Mouse (Mus musculus) cerebellum, adult 9-11 months (tissue): ENCODE measurements around the gene Ube4a.
A peak's percentile ranks its signal among the peaks of the same experiment; 100 is the strongest.
"Not testable (repeated sequence)": the region's sequence is repeated elsewhere in the genome, so short reads cannot be mapped to it uniquely, and the experiment has no call there.

Experiments used
- DNase-seq: peaks from one replicate; pipeline ENCODE4 v3.0.0; 2022

Gene Ube4a

DNA sequence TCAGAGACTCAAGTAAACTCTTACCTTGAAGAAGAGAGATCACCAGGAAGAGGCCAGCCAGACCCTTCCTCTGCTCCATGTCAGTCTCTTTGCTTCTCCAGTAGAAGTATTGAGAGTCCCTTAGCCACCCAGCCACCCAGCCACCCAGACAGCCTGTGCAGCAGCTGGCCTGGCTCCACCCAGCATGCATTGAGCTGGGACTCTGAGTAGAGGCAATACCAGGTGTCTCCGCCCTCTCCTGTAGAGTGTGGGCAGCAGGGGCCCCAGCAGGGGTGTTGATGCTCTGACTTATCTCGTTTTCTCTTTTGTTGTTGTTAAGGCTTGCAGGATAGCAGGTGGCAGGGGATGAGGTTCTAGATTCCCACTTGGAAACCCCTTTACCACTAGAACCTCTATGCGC, 14.8 kb upstream of the Ube4a start, which contains the start of gene Cd3g:
Gene Cd3g (minus strand): TSS at position 190 of the 400 bp plus-strand sequence.
- DNase-seq: no peak

DNA sequence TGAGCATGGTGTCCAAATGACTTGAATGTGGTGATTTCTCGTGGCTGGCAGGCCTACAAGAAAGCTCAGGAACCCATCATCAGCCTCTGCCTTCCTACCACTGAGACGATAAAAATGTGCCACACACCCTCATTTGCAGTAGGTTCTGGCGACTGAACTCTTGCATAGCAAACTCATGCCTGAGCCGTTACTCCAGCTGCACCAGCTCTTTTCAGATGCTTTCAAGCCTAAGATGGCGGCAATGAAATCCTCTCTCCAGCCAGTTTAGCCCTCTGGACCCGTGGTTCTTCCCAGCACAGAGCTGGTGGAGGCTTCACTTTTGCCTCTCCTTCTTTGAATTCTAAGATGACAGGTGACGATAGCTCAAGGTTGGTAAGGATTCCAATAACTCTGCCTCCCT, 14.4 kb upstream of the Ube4a start:
- no peak for DNase-seq

DNA sequence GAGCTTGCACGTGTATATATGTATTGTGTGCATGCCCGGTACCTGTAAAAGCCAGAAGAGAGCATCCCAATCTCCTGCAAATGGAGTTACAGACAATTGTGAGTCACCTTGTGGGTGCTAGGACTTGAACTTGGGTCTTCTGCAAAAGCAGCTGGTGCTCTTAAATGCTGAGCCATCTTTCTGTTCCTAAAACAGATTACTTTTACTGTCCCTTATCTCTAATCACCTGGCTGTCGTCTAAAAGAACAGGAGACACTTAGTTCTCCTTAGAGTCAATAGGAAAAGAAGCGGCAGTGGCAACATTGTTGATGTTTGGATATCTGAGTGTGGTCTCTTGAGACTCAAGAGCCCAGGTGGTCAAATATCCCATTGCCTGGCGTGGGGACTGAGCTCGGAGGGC, 12.4 kb upstream of the Ube4a start:
- no peak for DNase-seq

DNA sequence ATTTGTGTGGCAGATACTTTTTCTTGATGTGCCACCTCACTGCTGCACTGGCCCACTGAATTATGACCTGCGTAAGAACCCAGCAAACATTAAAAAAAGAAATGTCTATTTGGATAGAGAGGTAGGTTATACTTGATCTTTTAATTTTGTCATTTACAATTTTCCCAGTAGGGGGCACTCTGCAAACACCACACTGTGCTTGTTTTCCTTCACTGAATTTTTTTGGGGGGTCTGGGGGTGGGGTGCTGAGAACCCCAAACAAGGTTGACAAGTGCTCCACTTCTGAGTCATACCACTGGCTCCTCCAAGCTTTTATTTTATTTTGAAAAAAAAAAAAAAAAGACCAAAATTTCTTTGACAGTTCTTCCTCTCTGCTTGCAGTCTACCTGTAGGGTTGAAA, 4.0 kb upstream of the Ube4a start:
- no peak for DNase-seq

DNA sequence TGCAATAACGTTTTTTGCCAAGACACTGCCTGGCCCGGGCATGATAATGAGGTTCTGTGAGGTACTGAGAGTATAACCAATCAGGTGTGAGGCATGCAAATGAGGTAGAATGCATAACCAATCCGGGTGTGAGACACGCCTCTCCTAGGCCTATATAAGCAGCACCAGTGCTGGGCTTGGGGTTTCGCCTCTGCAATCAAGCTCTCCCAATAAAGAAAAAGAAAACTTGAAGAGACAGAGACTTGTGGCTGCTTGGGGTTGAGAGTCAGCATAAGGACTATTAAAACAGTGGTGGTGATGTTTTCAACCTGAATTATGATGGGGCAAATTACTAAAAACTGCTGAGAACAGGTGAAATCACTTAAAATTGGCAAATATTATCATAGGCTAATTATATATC, 2.4 kb upstream of the Ube4a start:
- DNase-seq: not testable (repeated sequence)

DNA sequence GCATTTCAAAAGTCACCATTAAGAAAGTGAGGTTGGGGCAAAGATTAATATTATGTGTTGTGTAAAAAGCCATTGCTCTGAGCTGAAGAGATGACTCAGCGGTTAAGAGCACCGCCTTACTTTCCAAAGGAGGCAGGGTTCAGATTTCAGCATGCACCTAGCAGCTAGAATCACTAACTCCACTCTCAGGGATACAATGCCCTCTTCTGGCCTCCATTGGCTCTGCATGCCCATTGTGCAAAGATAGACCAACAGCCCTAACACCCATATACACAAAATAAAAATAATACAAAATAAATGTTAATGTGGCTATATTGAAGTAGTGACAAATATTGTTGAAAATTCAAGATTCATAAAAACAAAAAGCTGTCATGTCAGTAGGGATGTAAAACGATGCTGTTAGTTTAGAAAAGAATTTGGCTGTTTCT, 1.4 kb upstream of the Ube4a start:
- DNase-seq: peak; percentile 82

DNA sequence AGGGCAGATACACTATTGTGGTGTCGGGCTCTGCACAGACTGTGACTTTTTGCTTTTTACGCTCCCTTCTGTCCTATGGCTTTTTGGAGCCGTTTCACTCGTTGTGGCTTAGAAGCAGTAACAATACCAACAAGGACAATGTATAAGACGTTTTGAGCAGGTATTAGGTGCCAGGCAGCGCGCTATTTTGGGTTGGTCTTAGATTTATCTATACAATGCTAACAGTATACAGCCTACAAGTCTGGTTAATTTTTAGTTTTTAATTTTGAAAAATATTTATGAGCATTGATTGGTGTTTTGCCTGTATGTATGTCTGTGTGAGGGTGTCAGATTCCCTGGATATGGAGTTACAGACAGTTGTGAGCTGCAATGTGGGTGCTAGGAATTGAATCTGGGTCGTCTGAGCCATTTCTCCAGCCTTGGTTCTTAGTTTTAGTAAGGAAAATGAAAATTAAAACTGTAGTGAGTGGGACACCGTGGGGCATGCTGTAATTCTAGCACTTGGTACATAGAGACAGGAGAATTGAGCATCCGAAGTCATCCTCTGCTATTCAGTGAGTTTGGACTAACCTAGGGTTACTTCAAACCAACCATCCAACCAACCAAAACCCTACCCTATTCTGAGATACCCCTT, 550 bp upstream of the Ube4a start:
- DNase-seq: no peak

DNA sequence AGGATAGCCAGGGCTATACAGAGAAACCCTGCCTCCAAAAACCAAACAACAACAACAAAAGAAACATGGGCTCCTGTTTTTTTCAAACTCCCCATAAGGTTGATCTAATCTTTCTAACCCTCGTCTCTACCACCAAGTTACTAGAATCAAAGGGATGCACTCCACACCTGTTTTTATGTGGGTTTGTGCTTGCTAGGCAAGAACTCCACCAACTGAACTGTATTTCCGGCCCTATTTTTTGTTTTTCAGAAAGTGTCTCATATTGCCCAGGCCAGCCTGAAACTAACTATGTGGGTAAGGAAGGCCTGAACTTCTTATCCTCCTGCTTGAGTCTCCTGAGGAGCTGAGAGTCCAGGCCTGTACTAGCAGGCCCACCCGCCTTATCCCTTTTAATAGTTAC, 11.0 kb downstream of the Ube4a start:
- no peak for DNase-seq

DNA sequence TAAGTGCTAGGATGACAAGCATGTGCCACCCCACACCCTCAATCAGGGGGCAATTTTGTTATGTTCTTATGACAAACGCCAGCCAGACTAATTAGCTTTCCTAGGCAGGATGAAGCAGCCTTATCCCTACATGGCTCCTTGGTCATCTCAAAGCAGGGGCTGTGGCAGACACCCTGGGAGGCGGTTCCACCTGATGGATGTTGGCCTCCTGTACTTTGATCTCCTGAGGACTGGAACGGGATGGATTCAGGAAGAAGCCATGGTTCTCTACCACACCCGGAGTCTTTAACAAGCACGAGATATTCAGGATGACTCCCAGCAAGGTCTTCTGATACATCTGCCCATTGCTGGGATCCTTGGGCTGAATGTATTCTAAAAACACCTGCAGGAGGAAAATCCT, 17.6 kb downstream of the Ube4a start:
- DNase-seq: no peak

DNA sequence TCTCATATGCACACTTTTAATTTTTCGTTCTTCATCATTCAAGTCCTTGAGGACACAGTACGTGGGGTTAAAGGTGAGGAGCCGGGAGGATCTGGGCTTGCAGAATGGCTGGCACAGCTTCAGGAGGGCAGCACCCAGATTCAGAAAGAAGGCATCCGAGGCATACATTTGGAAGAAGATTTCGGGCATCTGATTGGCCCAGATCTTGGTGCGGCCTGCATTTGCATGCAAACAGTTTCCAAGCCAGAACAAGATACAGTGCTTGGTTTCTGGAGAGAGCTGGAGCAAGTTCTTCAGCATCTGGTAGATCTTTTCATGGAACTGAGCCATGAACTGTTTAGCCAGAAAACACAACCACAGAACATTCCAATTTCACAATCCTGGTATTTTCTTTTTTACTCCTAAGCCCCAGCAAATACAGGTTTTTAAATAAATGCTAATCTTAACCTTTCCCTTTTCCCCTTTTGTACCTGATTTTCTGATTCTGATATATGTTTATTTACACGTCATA, 19.2 kb downstream of the Ube4a start:
- no peak for DNase-seq

DNA sequence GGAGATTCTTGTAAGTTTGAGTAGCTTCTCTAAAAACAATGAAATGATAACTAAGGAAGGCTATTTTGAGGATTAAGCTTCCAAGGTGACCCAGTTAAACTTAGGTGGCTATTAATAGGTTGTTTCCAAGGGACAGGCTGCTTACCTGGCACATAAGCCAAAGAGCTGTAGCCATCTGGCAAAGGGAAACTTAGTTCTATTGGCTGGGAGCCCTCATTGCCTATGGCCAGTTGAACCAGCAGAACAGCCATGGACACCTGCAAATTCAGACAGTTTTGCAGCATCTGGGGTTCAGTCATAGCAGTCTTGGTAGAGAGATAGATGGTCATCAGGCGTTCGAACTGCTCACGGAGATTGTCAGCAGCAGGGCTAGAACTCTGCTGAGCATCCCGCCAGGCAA, 23.0 kb downstream of the Ube4a start:
- peak; percentile 87 for DNase-seq

DNA sequence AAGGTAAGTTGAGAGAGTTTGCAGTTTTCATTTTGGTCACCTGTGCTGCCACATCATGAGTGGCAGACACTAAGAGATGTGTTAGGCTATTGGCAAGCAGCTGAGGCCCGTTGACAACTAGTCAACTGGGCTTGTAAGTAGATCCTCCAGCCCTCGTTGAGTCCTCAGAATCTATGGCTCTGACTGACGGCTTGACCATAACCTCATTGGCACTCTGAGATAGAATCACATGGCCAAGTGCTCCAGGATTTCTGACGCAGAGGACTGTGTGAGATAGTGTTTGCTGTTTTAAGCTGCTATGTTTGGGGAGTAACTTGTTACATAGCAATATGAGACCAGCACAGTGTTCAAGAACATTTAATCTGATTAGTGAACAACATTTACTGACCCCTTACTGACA, 23.6 kb downstream of the Ube4a start:
- DNase-seq: no peak

DNA sequence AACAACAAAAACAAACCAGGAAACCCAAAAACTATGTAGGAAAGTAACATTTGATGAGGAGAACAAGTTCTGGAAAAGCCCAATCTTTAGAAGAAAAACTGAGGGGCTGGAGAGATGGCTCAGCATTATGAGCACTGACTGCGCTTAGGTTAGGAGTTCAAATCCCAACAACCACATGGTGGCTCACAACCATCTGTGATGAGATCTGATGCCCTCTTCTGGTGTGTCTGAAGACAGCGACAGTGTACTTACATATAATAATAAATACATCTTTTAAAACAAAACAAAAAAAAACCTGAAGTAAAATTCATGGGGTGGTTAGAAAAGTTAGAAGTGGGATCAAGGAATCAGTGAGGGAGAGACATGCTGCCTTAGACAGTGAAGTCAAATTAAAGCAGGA, 43.9 kb downstream of the Ube4a start:
- no peak for DNase-seq

DNA sequence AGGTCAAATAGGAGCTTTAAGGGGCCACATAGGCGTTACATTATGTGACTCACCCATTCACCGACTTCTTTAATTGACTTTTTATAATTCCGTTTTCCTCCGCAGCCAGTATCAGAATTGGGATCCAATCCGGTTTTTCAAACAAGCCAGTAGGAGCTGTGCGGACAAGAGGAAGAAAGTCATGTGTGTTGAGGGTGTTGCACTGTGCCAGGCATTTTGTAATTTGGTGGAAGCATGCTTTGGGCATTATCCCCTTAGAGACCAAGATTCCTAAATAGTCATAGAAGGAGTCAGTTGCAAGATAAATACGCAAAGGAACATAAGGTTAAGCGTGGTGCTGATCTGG, 44.3 kb downstream of the Ube4a start:
- DNase-seq: no peak

DNA sequence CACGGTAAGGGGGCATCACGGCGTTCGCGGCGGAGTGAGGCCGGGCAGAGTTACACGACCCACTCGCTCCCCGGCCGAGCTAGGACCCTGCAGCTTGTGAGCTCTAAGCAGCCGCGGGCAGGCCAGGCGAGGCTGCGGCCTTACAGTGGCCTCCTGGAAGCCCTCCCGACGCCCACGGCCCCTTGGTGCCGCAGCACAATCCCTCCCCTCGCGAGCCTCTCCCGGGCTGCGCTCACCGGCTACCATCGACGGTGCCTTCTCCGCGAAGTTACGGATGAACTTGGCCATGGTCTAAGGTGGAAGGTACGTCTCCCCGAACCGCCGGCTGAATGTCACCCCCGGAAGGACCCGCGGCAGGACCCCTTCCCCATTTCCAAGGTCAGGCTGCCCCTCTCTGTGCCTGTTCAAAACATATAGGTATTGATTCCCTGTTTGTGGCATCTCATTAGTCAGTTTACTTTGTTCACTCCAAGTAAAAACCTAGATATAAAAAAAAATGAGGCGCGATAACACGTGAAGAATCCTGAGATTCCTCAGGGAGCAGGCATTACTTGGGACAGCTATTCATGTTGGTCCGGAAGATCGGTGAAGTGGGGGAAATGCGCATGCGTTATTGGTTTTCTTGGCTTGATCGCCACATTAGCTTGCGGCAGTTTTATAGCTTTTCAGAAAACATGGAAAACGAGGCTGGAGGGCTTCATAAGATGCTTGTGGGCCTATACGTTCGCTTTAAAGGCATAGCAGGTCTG, 44.9 kb downstream of the Ube4a start, which contains the start of gene Atp5l:
Gene Atp5l (minus strand): TSS at position 369 of the 749 bp plus-strand sequence.
- DNase-seq: peak; percentile 92

DNA sequence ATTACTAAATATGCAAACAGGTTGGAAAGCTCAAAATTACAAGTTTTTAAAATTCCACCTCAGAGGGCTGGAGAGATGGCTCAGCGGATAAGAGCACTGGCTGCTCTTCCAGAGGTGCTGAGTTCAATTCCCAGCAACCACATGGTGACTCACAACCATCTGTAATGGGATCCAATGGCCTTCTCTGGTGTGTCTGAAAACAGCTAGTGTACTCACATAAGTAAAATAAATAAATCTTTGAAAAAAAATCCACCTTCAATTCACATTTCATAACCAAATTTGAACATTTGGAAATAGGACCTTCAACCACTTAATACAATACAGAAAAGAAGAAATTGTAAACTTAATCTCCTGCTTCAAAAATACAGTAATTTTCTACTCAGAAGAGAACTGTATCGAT, 45.8 kb downstream of the Ube4a start:
- DNase-seq: no peak

DNA sequence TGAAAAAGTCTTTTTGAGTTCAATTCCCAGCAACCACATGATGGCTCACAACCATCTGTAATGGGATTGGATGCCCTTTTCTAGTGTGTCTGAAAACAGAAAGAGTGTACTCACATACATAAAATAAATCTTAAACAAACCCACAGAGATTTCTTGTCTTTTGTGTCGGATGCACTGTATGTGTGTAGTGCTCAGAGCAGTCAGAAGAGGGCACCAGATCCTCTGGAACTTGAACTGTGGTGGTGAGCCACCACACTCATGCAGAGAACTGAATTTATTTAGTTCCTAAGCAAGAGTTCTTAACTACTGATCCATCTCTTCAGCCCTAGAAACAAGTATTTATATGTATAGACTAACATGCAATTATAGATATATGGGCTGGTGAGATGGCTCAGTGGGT, 49.2 kb downstream of the Ube4a start:
- DNase-seq: no peak

DNA sequence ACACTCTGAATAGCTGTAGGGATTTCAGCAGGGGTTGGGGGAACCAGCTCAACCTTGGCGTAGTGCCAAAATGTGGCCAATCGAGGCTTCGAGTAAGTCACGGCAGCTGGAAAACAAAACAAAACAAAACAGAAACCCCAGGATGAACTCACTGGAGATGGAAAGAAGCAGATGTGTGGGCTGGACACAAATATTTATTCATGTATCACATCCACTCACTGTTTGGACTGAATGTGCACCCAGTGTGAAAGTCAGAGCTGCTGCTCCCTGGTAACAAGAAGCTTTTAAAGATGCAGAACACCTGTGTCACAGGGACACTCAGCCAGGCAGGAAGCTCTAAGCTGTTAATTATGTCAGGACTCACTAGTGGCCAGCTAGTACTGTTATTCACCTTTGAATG, 50.7 kb downstream of the Ube4a start:
- DNase-seq: no peak

DNA sequence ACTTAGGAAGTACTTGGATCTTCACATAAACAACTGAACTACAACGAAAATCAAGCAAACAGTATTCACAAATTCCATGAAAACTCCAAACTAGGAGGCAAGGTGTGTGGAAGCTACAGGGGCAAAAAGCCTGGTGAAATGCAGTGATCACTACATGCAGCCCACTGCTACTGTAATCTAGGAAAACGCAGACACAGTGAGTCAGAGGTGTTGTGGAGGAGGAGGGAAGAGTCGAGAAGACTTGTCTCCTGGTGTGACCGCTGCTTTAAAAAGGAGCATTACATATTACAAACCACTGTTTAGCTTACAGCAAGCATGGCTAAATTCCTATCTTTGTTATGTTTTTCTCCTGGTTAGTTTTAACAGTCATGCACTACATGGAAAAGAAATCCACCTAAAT, 54.0 kb downstream of the Ube4a start:
- DNase-seq: no peak

DNA sequence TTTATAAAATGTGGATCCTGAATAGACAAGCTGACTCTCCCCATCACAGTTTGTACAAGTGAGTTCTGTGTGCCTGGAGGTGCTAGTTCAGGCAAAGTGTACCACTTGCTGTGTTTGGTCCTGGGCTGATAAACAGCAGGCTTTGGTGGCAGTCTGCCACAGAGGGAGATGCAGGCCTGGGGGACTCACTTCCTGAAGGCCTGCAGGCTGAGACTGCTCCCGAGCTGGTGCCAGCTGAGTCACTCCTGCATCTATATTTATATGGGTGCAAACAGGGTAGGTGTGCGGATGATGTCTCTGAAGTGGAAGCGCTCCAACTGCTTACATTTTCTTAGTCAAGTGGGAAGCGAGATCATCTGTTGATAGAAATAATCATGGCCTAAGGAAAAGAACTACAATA, 59.8 kb downstream of the Ube4a start:
- DNase-seq: peak; percentile 63

DNA sequence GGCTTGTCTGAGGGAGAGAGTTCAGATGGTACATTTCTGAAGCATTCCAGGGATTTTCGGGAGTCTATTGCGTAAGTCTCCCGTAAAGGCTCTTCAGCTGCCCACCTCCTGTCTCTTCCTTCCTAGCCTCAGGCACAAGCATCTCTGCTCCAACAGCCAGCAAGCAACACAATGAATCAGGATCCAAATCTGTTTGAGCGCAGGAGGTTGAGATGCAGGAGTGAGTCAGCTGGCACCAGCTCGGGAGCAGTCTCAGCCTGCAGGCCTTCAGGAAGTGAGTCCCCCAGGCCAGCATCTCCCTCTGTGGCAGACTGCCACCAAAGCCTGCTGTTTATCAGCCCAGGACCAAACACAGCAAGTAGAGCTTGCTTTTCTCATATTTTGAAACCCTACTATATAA, 60.4 kb downstream of the Ube4a start:
- peak; percentile 91 for DNase-seq

DNA sequence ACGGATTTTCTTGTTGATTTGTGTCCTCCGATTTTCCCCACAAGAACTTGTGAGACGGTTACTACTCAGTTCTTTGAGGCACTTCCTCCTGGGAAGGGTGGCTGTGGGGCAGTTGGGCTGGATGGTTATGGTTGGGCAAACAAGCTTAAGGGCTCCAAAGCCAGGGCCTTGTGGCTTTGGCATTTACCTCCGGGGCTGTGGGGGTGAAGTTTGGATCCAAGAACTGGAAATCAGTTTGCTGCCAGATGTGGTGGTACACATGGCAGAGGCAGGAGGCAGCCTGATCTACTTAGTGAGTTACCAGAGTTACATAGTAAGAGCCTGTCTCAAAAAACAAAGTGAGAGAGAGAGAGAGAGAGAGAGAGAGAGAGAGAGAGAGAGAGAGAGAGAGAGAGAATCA, 61.5 kb downstream of the Ube4a start:
- no peak for DNase-seq

DNA sequence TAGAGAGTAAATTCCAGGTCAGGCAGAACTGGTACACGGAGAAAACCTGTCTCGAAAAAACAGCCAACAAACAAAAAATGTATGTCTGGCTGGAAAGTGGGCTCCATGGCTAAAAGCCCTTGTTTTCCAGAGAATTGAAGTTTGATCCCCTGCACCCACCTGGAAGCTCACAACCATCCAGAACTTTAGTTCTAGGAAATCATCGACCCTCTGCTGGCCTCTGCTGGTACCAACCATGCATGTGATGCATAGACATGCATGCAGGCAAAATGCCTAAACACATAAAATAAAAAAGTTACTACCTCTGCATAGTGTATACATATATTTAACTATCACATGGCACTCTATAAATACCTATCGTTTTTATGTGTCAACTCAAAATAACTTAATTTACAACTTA, 65.0 kb downstream of the Ube4a start:
- no peak for DNase-seq

DNA sequence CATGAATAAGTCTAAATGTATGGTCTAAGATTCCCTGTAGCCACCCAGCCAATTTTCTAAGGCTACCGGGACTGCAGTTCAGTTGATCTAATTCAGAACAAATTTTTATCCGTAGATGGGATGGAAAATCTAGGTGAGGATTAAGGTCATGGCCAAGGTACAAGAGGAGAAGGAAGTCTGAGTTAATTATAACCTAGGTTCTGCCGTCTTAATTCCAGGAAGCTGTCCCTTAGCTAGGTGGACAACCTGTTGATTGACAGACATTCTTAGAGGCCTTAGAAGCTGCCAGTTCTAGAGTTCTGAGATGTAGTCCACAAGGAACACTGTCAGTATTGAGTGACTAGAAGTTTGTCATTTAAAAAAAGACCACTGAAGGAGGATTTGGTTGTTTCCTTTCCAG, 65.7 kb downstream of the Ube4a start:
- no peak for DNase-seq

DNA sequence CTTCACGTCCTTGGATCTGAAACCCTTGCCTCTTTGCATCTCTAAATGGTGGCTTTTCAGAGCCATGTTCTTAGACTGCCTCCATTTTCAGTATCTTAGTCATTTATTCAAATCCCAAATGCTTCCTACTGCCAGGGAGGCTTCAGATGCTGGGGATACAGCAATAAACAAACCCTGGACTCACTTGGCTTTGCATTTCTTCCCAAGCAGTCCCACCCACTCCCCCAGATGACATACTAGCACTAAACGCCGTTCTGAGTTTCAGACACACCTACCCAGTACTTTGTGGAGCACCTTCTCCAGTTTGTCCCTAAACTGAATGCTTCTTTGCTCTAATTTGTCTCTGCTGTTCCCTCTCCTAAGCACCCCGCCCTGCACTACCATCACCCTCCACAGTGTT, 68.4 kb downstream of the Ube4a start:
- no peak for DNase-seq
